Mouse (Mus musculus): ENCODE results near the gene Tex12.

The Tex12 gene

GRCm38 (mm10) chr9:50561145-50561917 lies at the start of gene Tex12:
TSS of gene Tex12 (minus strand) at chr9:50561325.
- no peak for DNase-seq (ENCODE audit: low spot score in 2 of 2)

- no peak for DNase-seq (ENCODE audit: low spot score in 2 of 2)
Measured at GRCm38 (mm10) chr9:50604338-50604737, 43.2 kb upstream of the Tex12 start.

GRCm38 (mm10) chr9:50603998-50604324 lies 42.8 kb upstream of the Tex12 start:
- DNase-seq (ENCODE audit: low spot score in 2 of 2), result no peak

GRCm38 (mm10) chr9:50603189-50603997 lies 42.3 kb upstream of the Tex12 start, which contains the start of the genes Sdhd and Timm8b:
TSS of gene Sdhd (minus strand) at chr9:50603812.
TSS of gene Timm8b (plus strand) at chr9:50603910.
- peak; percentile 88 to 91 for DNase-seq (ENCODE audit: low spot score in 2 of 2)

GRCm38 (mm10) chr9:50602055-50602845 lies 41.1 kb upstream of the Tex12 start:
- no peak for DNase-seq (ENCODE audit: low spot score in 2 of 2)

GRCm38 (mm10) chr9:50601536-50601935 lies 40.4 kb upstream of the Tex12 start:
- DNase-seq (ENCODE audit: low spot score in 2 of 2), result no peak

- no peak for DNase-seq (ENCODE audit: low spot score in 2 of 2)
Measured at GRCm38 (mm10) chr9:50596973-50597372, 35.8 kb upstream of the Tex12 start.

- peak in 1 of 2 experiments; percentile 9 for DNase-seq (ENCODE audit: low spot score in 2 of 2)
Measured at GRCm38 (mm10) chr9:50594794-50595417, 33.8 kb upstream of the Tex12 start.

- no peak for DNase-seq (ENCODE audit: low spot score in 2 of 2)
Measured at GRCm38 (mm10) chr9:50593544-50593943, 32.4 kb upstream of the Tex12 start.

GRCm38 (mm10) chr9:50592955-50593354 lies 31.8 kb upstream of the Tex12 start:
- no peak for DNase-seq (ENCODE audit: low spot score in 2 of 2)

GRCm38 (mm10) chr9:50590856-50591518 lies 29.9 kb upstream of the Tex12 start:
- no peak for DNase-seq (ENCODE audit: low spot score in 2 of 2)

GRCm38 (mm10) chr9:50586955-50587354 lies 25.8 kb upstream of the Tex12 start:
- DNase-seq (ENCODE audit: low spot score in 2 of 2), result no peak

GRCm38 (mm10) chr9:50585145-50585818 lies 24.2 kb upstream of the Tex12 start:
- no peak for DNase-seq (ENCODE audit: low spot score in 2 of 2)

GRCm38 (mm10) chr9:50580370-50580769 lies 19.2 kb upstream of the Tex12 start:
- no peak for DNase-seq (ENCODE audit: low spot score in 2 of 2)

GRCm38 (mm10) chr9:50569599-50570525 lies 8.7 kb upstream of the Tex12 start:
- DNase-seq (ENCODE audit: low spot score in 2 of 2), result peak in 1 of 2 experiments; percentile 65

GRCm38 (mm10) chr9:50567881-50568280 lies 6.8 kb upstream of the Tex12 start:
- DNase-seq (ENCODE audit: low spot score in 2 of 2), result no peak

GRCm38 (mm10) chr9:50567372-50567771 lies 6.2 kb upstream of the Tex12 start:
- no peak for DNase-seq (ENCODE audit: low spot score in 2 of 2)

- DNase-seq (ENCODE audit: low spot score in 2 of 2), result no peak
Measured at GRCm38 (mm10) chr9:50565940-50566339, 4.8 kb upstream of the Tex12 start.

GRCm38 (mm10) chr9:50565173-50565572 lies 4.0 kb upstream of the Tex12 start:
- peak in 1 of 2 experiments; percentile 18 for DNase-seq (ENCODE audit: low spot score in 2 of 2)
